Mouse (Mus musculus): ENCODE results near the gene Trmt1. TPM values are rescaled to one million over a fixed set of nuclear protein-coding genes. Genes with fewer than 3 reads are reported as not detected.

Gene Trmt1
- total and polyA plus RNA-seq, 2 experiments from 2014 or later = 67.5 to 94.8 TPM

GRCm38 (mm10) chr8:84681476-84681875 lies 4.6 kb upstream of the Trmt1 start:
- 76% methylated on average over 2 of the region's 2 CpGs for WGBS
- no peak for ATAC-seq
- no peak overlapping the region for H3K9ac ChIP-seq
- TF ChIP-seq CTCF (IDR thresholded peaks at IDR 0.05; ENCODE audit: low read depth) = no peak
- no peaks in the 10 kb centered on the region for H3K9me3 ChIP-seq (ENCODE audit: low read length)
- 0 out of 2 replicates have a peak, but pooled peaks cover 7% of the 10 kb centered on the region for H3K4me1 ChIP-seq (ENCODE audit: insufficient read depth)
- peaks cover 9% of the 10 kb centered on the region; the same call in 1 of the 2 replicates for H3K36me3 ChIP-seq (ENCODE audit: insufficient read depth)
- H3K4me2 ChIP-seq (ENCODE audit: low read depth) = no peak overlapping the region
- no peak for DNase-seq
- H3K4me3 ChIP-seq (ENCODE audit: low read depth, low read length) = no peak overlapping the region
- no peak overlapping the region for H3K27ac ChIP-seq (ENCODE audit: low read depth, low read length)
- H3K27me3 ChIP-seq (ENCODE audit: insufficient read depth, low read length) = no peaks in the 10 kb centered on the region

GRCm38 (mm10) chr8:84682257-84682656 lies 3.9 kb upstream of the Trmt1 start:
- TF ChIP-seq CTCF (IDR thresholded peaks at IDR 0.05; ENCODE audit: low read depth) = no peak
- H3K9ac ChIP-seq = no peak overlapping the region
- ATAC-seq (no peak), DNase-seq (no peak)
- H3K9me3 ChIP-seq (ENCODE audit: low read length) = no peaks in the 10 kb centered on the region
- H3K4me2 ChIP-seq (ENCODE audit: low read depth) = no peak overlapping the region
- H3K27ac ChIP-seq (ENCODE audit: low read depth, low read length) = no peak overlapping the region
- 0 out of 2 replicates have a peak, but pooled peaks cover 8% of the 10 kb centered on the region for H3K4me1 ChIP-seq (ENCODE audit: insufficient read depth)
- H3K36me3 ChIP-seq (ENCODE audit: insufficient read depth) = peaks cover 7% of the 10 kb centered on the region; the same call in 1 of the 2 replicates
- H3K27me3 ChIP-seq (ENCODE audit: insufficient read depth, low read length) = no peaks in the 10 kb centered on the region
- H3K4me3 ChIP-seq (ENCODE audit: low read depth, low read length) = no peak overlapping the region
- WGBS = 77% methylated on average over 2 of the region's 2 CpGs

- ATAC-seq = no peak
- no peak for DNase-seq
- Histone ChIP-seq H3K27me3 (ENCODE audit: insufficient read depth, low read length) (no peaks in the 10 kb centered on the region), H3K9ac (no peak overlapping the region), H3K27ac (ENCODE audit: low read depth, low read length) (no peak overlapping the region), H3K4me1 (ENCODE audit: insufficient read depth) (peaks cover 15% of the 10 kb centered on the region), H3K4me2 (ENCODE audit: low read depth) (no peak overlapping the region), H3K9me3 (ENCODE audit: low read length) (no peaks in the 10 kb centered on the region), H3K36me3 (ENCODE audit: insufficient read depth) (peaks cover 5% of the 10 kb centered on the region; the same call in 1 of the 2 replicates), H3K4me3 (ENCODE audit: low read depth, low read length) (no peak overlapping the region)
- 38% methylated on average over 3 of the region's 3 CpGs for WGBS
- no peak for TF ChIP-seq CTCF (IDR thresholded peaks at IDR 0.05; ENCODE audit: low read depth)
Measured at GRCm38 (mm10) chr8:84684537-84684936, 1.6 kb upstream of the Trmt1 start.

GRCm38 (mm10) chr8:84687003-84687704 lies 1.0 kb downstream of the Trmt1 start:
- peak; percentile 34 for DNase-seq

GRCm38 (mm10) chr8:84687705-84688100 lies 1.6 kb downstream of the Trmt1 start, which contains the start of gene Nacc1:
Gene Nacc1 (minus strand): TSS chr8:84687862.
- peak within 1 kb of the TSS; percentile 79 for H3K4me2 ChIP-seq (ENCODE audit: low read depth)
- H3K4me3 ChIP-seq (ENCODE audit: low read depth, low read length) = peak within 1 kb of the TSS; percentile 99
- H3K9ac ChIP-seq = peak within 1 kb of the TSS; percentile 89
- peaks cover 19% of the 10 kb centered on the region for H3K4me1 ChIP-seq (ENCODE audit: insufficient read depth)
- H3K36me3 ChIP-seq (ENCODE audit: insufficient read depth) = peaks cover 6% of the 10 kb centered on the region; the same call in 1 of the 2 replicates
- TF ChIP-seq CTCF (IDR thresholded peaks at IDR 0.05; ENCODE audit: low read depth) = peak; percentile 29; the same call in 1 of the 2 replicates
- peak within 1 kb of the TSS; percentile 80 for H3K27ac ChIP-seq (ENCODE audit: low read depth, low read length)
- H3K9me3 ChIP-seq (ENCODE audit: low read length) = no peaks in the 10 kb centered on the region
- ATAC-seq = peak; percentile 92
- no peaks in the 10 kb centered on the region for H3K27me3 ChIP-seq (ENCODE audit: insufficient read depth, low read length)
- under 1% methylated on average over 35 of the region's 37 CpGs for WGBS
- DNase-seq = peak; percentile 91

More at GRCm38 (mm10) chr8:84687003-84687704, 1.0 kb downstream of the Trmt1 start:
- Histone ChIP-seq H3K9ac (peak overlapping the region; percentile 89), H3K4me1 (ENCODE audit: insufficient read depth) (peaks cover 19% of the 10 kb centered on the region), H3K4me3 (ENCODE audit: low read depth, low read length) (peak overlapping the region; percentile 99), H3K9me3 (ENCODE audit: low read length) (no peaks in the 10 kb centered on the region), H3K4me2 (ENCODE audit: low read depth) (peak overlapping the region; percentile 75), H3K27me3 (ENCODE audit: insufficient read depth, low read length) (no peaks in the 10 kb centered on the region), H3K36me3 (ENCODE audit: insufficient read depth) (peaks cover 5% of the 10 kb centered on the region; the same call in 1 of the 2 replicates), H3K27ac (ENCODE audit: low read depth, low read length) (peak overlapping the region; percentile 80)
- peak; percentile 19 for ATAC-seq
- TF ChIP-seq CTCF (IDR thresholded peaks at IDR 0.05; ENCODE audit: low read depth) = no peak
- WGBS = 2% methylated on average over 62 of the region's 62 CpGs

GRCm38 (mm10) chr8:84689091-84689915 lies 3.2 kb downstream of the Trmt1 start:
- Histone ChIP-seq H3K9ac (peak overlapping the region; percentile 68), H3K36me3 (ENCODE audit: insufficient read depth) (0 out of 2 replicates have a peak, but pooled peaks cover 5% of the 10 kb centered on the region), H3K4me3 (ENCODE audit: low read depth, low read length) (peak overlapping the region; percentile 78), H3K27ac (ENCODE audit: low read depth, low read length) (peak overlapping the region; percentile 66; the same call in 1 of the 2 replicates), H3K9me3 (ENCODE audit: low read length) (no peaks in the 10 kb centered on the region), H3K4me1 (ENCODE audit: insufficient read depth) (peaks cover 19% of the 10 kb centered on the region), H3K4me2 (ENCODE audit: low read depth) (peak overlapping the region; percentile 79), H3K27me3 (ENCODE audit: insufficient read depth, low read length) (no peaks in the 10 kb centered on the region)
- ATAC-seq (peak; percentile 93), DNase-seq (peak; percentile 93)
- peak; percentile 40 for TF ChIP-seq CTCF (IDR thresholded peaks at IDR 0.05; ENCODE audit: low read depth)
- WGBS = 2% methylated on average over 47 of the region's 47 CpGs

Measured in forebrain, postnatal 0 days (tissue).